Comparison of ENCODE assay signal across 10 mouse cellular contexts in the genomic region with DNA sequence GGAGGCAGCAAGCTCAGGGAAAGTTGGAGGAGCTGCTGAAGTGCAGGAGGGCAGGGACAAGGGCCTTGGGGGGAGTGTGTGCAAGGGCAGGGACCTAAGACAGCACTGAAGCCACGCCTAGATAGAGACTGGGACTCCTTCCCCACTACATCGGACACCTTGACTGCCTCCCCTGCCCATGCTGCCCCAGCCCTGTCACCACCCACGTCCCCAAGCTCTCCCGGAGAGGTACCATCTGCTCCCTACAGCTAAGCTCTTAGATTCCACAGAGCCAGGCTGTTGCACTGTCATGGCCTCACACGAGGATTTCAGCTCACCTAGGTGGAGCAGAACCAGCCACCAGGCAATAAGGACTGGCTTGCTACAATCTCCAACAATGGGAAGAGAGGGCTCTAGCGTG. TPM values are rescaled to one million over a fixed set of nuclear protein-coding genes. Genes with fewer than 3 reads are reported as not detected.
DNase-seq lines count a peak whose midpoint lies in the region; ATAC-seq and TF ChIP-seq lines count a peak whose summit lies in the region.
"Had no signal": no experiment of that assay in that cellular context is flagged by ENCODE, and none has a peak within 500 bp of the region (broad histone marks: within the 10 kb centered on the region; RNA-seq: fewer than 3 reads in every experiment).

No protein-coding gene starts in this region.

- peaks cover 12% of the 10 kb centered on the region; the same call in 1 of the 2 replicates for H3K36me3 ChIP-seq in embryonic facial prominence, embryonic 13.5 days
- peaks cover 7% of the 10 kb centered on the region for H3K36me3 ChIP-seq in midbrain, embryonic 14.5 days (ENCODE audit: control insufficient read depth, insufficient read depth, low read length)
- H3K36me3 ChIP-seq in heart, adult 2 months (ENCODE audit: control insufficient read depth, insufficient read depth, low read length): no peaks in the 10 kb centered on the region
- H3K36me3 ChIP-seq: lung, embryonic 15.5 days had no signal

- no peak for ATAC-seq in embryonic facial prominence, embryonic 13.5 days (ENCODE audit: insufficient number of reproducible peaks, insufficient read depth, low FRiP score, low TSS enrichment, low read depth)
- ATAC-seq in midbrain, embryonic 14.5 days (ENCODE audit: low FRiP score, low TSS enrichment): no peak

- intact Hi-C loops in heart, adult 2 months (cut with DNase I): no loop called here

- WGBS in cerebellum, adult 2 months: 5% methylated on average over 6 of the region's 6 CpGs
- 43% methylated on average over 6 of the region's 6 CpGs for WGBS in embryonic facial prominence, embryonic 13.5 days
- WGBS in midbrain, embryonic 14.5 days: 30% methylated on average over 6 of the region's 6 CpGs
- WGBS in heart, adult 2 months: 74% methylated on average over 6 of the region's 6 CpGs

- H3K9ac ChIP-seq in embryonic facial prominence, embryonic 13.5 days: no peak overlapping the region
- 0 out of 2 replicates have a peak overlapping the region, but pooled peaks have one; percentile 12 for H3K9ac ChIP-seq in midbrain, embryonic 14.5 days (replicated peaks; ENCODE audit: low read length)
- no peak overlapping the region for H3K9ac ChIP-seq in heart, adult 2 months (ENCODE audit: low read depth, low read length)
- H3K9ac ChIP-seq: forebrain, embryonic 12.5 days; lung, embryonic 15.5 days had no signal

- no peaks in the 10 kb centered on the region for H3K79me2 ChIP-seq in heart, adult 2 months (replicated peaks; ENCODE audit: control insufficient read depth, insufficient read depth, low read length)

- H3K9me3 ChIP-seq in embryonic facial prominence, embryonic 13.5 days: no peaks in the 10 kb centered on the region
- H3K9me3 ChIP-seq in midbrain, embryonic 14.5 days (ENCODE audit: control insufficient read depth, low read length): no peaks in the 10 kb centered on the region
- H3K9me3 ChIP-seq: forebrain, embryonic 12.5 days; lung, embryonic 15.5 days had no signal

- no peak overlapping the region for H3K4me2 ChIP-seq in embryonic facial prominence, embryonic 13.5 days
- H3K4me2 ChIP-seq in midbrain, embryonic 14.5 days (ENCODE audit: low read length): no peak overlapping the region
- H3K4me2 ChIP-seq: forebrain, embryonic 12.5 days; lung, embryonic 15.5 days had no signal

- H3K4me3 ChIP-seq in cerebellum, adult 2 months (replicated peaks; ENCODE audit: insufficient read depth, low read depth, low read length): no peak overlapping the region
- H3K4me3 ChIP-seq in embryonic facial prominence, embryonic 13.5 days: no peak overlapping the region
- no peak overlapping the region for H3K4me3 ChIP-seq in midbrain, embryonic 14.5 days (replicated peaks; ENCODE audit: low read depth, low read length)
- H3K4me3 ChIP-seq in heart, adult 2 months: no peak overlapping the region
- H3K4me3 ChIP-seq: forebrain, embryonic 12.5 days; lung, embryonic 15.5 days had no signal

- TF ChIP-seq POLR2A in cerebellum, adult 2 months (IDR thresholded peaks at IDR 0.05; ENCODE audit: borderline replicate concordance, insufficient read depth, low read length): no peak
- no peak for TF ChIP-seq POLR2A in heart, adult 2 months (IDR thresholded peaks at IDR 0.05; ENCODE audit: insufficient read depth, low read depth, low read length)

- H3K27me3 ChIP-seq in cerebellum, adult 2 months (ENCODE audit: control insufficient read depth, insufficient read depth, low read length): no peaks in the 10 kb centered on the region
- no peaks in the 10 kb centered on the region for H3K27me3 ChIP-seq in embryonic facial prominence, embryonic 13.5 days
- no peaks in the 10 kb centered on the region for H3K27me3 ChIP-seq in midbrain, embryonic 14.5 days (ENCODE audit: control insufficient read depth, insufficient read depth, low read length)
- no peaks in the 10 kb centered on the region for H3K27me3 ChIP-seq in heart, adult 2 months (ENCODE audit: control insufficient read depth, insufficient read depth, low read length)
- H3K27me3 ChIP-seq: forebrain, embryonic 12.5 days; lung, embryonic 15.5 days had no signal

- peak; percentile 67 to 75 for DNase-seq in layer of hippocampus, adult 18-20 months (ENCODE audit: low spot score in 2 of 2)
- no peak for DNase-seq in layer of hippocampus, postnatal 25 days (ENCODE audit: extremely low spot score in 1 of 2, low spot score in 1 of 2)
- peak; percentile 75 to 76 for DNase-seq in cerebellum, adult 2 months
- DNase-seq in midbrain, embryonic 14.5 days: no peak
- DNase-seq in lung, postnatal 36 days: no peak
- no peak for DNase-seq in heart, adult 2 months
- DNase-seq: kidney, postnatal 10 days had no signal

- no peak for TF ChIP-seq CTCF in cerebellum, adult 2 months (IDR thresholded peaks at IDR 0.05; ENCODE audit: borderline replicate concordance, insufficient read depth, low read depth, low read length)
- TF ChIP-seq CTCF in heart, adult 2 months (IDR thresholded peaks at IDR 0.05): no peak

- H3K27ac ChIP-seq in cerebellum, adult 2 months (ENCODE audit: insufficient read depth, low read length): peak overlapping the region; percentile 91
- H3K27ac ChIP-seq in embryonic facial prominence, embryonic 13.5 days: 0 out of 2 replicates have a peak overlapping the region, but pooled peaks have one; percentile 60
- H3K27ac ChIP-seq in midbrain, embryonic 14.5 days (replicated peaks; ENCODE audit: low read depth, low read length): 0 out of 2 replicates have a peak overlapping the region, but pooled peaks have one; percentile 55
- no peak overlapping the region for H3K27ac ChIP-seq in heart, adult 2 months
- H3K27ac ChIP-seq: lung, embryonic 15.5 days had no signal

- peaks cover 74% of the 10 kb centered on the region for H3K4me1 ChIP-seq in cerebellum, adult 2 months (ENCODE audit: control insufficient read depth, insufficient read depth, low read length)
- peaks cover 56% of the 10 kb centered on the region for H3K4me1 ChIP-seq in embryonic facial prominence, embryonic 13.5 days
- H3K4me1 ChIP-seq in midbrain, embryonic 14.5 days (ENCODE audit: control insufficient read depth, insufficient read depth, low read length): peaks cover 13% of the 10 kb centered on the region
- no peaks in the 10 kb centered on the region for H3K4me1 ChIP-seq in heart, adult 2 months (ENCODE audit: control insufficient read depth, insufficient read depth, low read length)

- TF ChIP-seq EP300 in heart, adult 2 months (IDR thresholded peaks at IDR 0.05; ENCODE audit: insufficient read depth, low read depth, low read length): no peak

RNA-seq across cellular contexts. Expression of gene Crtc1, which starts 22.4 kb away (rescaled TPM):
- total RNA-seq in layer of hippocampus, adult 18-20 months (2021): 100 to 1,000 TPM; 193 to 199 TPM
- 100 to 1,000 TPM; 166 to 172 TPM for total RNA-seq in layer of hippocampus, postnatal 25 days (2021)
- 90.2 and 105 TPM in 2 replicates for polyA plus RNA-seq in cerebellum, adult 2 months (2012; rRNA removed)
- 26.6 and 28.1 TPM in 2 replicates for polyA plus RNA-seq in embryonic facial prominence, embryonic 13.5 days (2015; fragmentation: Nextera tagmentation; extraction: Ambion mirVana)
- 43.9 and 51.7 TPM in 2 replicates for polyA plus RNA-seq in midbrain, embryonic 14.5 days (2014; fragmentation: Nextera tagmentation; extraction: Ambion mirVana)
- total RNA-seq in heart, adult 2 months (2021): 1 to 10 TPM; 7.4 to 8.1 TPM
- polyA plus RNA-seq in heart, adult 2 months (2012; rRNA removed): 13.7 and 14.9 TPM in 2 replicates

RNA-seq across cellular contexts. Expression of gene Comp, which starts 43.6 kb away (rescaled TPM):
- total RNA-seq in layer of hippocampus, adult 18-20 months (2021): under 1 TPM; 0.13 to 0.42 TPM
- total RNA-seq in layer of hippocampus, postnatal 25 days (2021): under 1 TPM; 0.32 to 0.47 TPM
- 2.2 and 3.1 TPM in 2 replicates for polyA plus RNA-seq in cerebellum, adult 2 months (2012; rRNA removed)
- 0.59 and 0.81 TPM in 2 replicates for polyA plus RNA-seq in embryonic facial prominence, embryonic 13.5 days (2015; fragmentation: Nextera tagmentation; extraction: Ambion mirVana)
- 0.47 TPM in 1 of 2 replicates, not detected in the other for polyA plus RNA-seq in midbrain, embryonic 14.5 days (2014; fragmentation: Nextera tagmentation; extraction: Ambion mirVana)
- total RNA-seq in heart, adult 2 months (2021): 1 to 10 TPM; 5.1 to 5.4 TPM
- 11.5 and 17.4 TPM in 2 replicates for polyA plus RNA-seq in heart, adult 2 months (2012; rRNA removed)

RNA-seq across cellular contexts. Expression of gene Klhl26, which starts 59.8 kb away (rescaled TPM):
- 10 to 100 TPM; 54.1 to 62.0 TPM for total RNA-seq in layer of hippocampus, adult 18-20 months (2021)
- 10 to 100 TPM; 54.1 to 60.7 TPM for total RNA-seq in layer of hippocampus, postnatal 25 days (2021)
- 62.4 and 68.5 TPM in 2 replicates for polyA plus RNA-seq in cerebellum, adult 2 months (2012; rRNA removed)
- polyA plus RNA-seq in embryonic facial prominence, embryonic 13.5 days (2015; fragmentation: Nextera tagmentation; extraction: Ambion mirVana): 28.2 and 30.8 TPM in 2 replicates
- 24.2 and 27.2 TPM in 2 replicates for polyA plus RNA-seq in midbrain, embryonic 14.5 days (2014; fragmentation: Nextera tagmentation; extraction: Ambion mirVana)
- 1 to 10 TPM; 8.1 to 8.6 TPM for total RNA-seq in heart, adult 2 months (2021)
- 18.8 and 21.2 TPM in 2 replicates for polyA plus RNA-seq in heart, adult 2 months (2012; rRNA removed)

Comparison
In these comparisons a context has a peak if more than half of its experiments do, and no peak if none do; other contexts are left out.
1. DNase-seq: peak in layer of hippocampus, adult 18-20 months (2 of 2) and cerebellum, adult 2 months (2 of 2); none in layer of hippocampus, postnatal 25 days (0 of 2), midbrain, embryonic 14.5 days (single experiment), lung, postnatal 36 days (single experiment) and heart, adult 2 months (0 of 2).